Mouse (Mus musculus) ovary, adult 18-20 months (tissue): ENCODE results near the gene Lrp5.

Source experiments
- DNase-seq: peaks from one replicate; pipeline ENCODE4 v3.0.0; 2022; ENCODE audit warnings: low spot score, mixed read lengths

Lrp5 gene

DNA sequence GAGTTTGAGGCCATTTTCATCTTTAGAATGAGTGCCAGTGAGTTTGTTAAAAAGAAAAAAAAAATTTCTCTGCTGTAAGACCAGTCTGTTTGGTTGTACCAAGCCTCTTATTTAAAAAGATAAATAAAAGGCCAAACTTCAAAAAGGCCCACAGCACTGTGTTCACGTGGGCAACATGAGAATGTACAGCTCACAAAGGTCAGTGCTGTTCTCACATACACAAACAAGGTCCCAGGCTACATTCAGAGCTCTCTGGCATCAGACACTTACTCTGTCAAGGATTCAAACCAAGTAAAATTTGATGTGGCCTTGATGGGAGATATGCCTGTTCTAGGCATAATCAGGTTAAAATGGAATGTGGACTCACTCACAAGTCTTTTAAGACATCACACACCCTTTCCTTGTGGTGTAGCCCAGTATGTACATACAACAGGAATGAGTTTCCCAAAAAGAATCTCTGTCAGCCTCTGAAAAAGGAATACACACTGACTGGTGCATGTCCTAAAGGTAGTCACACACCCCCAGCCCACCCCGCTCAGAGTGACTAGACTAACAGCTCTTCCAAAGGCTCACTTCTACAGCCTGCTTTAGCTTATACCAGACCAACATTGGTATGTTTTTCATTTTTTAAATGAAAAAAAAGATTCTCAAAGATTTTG, 130.1 kb downstream of the Lrp5 start:
- no peak for DNase-seq

DNA sequence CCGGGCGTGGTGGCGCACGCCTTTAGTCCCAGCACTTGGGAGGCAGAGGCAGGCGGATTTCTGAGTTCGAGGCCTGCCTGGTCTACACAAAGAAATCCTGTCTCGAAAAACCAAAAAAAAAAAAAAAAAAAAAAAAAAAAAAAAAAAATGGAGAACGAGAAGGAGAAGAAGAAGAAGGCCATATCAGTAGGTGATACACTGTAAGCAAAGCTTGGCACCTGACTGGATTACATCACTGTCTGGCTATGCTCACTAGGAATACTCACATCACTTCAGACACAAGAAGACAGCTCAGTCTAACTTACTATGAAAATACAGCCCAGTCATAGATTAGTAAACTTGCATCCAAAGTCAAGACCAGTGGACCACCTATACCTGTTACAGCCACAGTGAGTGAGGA, 131.6 kb downstream of the Lrp5 start:
- DNase-seq: no peak

GRCm38 (mm10) chr19:3551573-3552159, 134.7 kb downstream of the Lrp5 start:
- no peak for DNase-seq

GRCm38 (mm10) chr19:3550101-3550500, 136.3 kb downstream of the Lrp5 start:
- DNase-seq: no peak

GRCm38 (mm10) chr19:3549263-3549662, 137.1 kb downstream of the Lrp5 start:
- no peak for DNase-seq

DNA sequence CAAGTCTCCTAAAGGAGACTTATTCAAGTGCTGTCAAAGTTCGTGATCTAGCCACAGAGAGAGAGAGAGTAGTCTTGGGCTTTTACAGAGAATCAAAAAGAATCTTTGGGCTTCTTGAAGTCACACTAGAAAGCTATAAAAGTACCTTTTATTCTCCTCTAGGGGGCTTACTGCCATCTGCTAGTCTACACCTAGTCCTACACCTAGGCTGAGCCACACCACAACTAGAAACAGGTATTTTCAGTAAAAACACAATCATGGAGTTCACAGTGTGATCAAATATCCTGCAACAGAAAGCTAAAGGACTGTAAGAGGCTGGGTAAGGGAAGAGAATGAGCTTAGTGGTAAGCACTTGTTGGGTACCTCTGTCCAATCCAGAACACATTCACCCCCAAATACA, 138.1 kb downstream of the Lrp5 start:
- DNase-seq: no peak

- DNase-seq: no peak
These were observed 141.4 kb downstream of the Lrp5 start for GRCm38 (mm10) chr19:3544995-3545394.

- no peak for DNase-seq
These were observed 143.8 kb downstream of the Lrp5 start for GRCm38 (mm10) chr19:3542591-3542990.

GRCm38 (mm10) chr19:3540997-3541396, 145.4 kb downstream of the Lrp5 start:
- DNase-seq: no peak

DNA sequence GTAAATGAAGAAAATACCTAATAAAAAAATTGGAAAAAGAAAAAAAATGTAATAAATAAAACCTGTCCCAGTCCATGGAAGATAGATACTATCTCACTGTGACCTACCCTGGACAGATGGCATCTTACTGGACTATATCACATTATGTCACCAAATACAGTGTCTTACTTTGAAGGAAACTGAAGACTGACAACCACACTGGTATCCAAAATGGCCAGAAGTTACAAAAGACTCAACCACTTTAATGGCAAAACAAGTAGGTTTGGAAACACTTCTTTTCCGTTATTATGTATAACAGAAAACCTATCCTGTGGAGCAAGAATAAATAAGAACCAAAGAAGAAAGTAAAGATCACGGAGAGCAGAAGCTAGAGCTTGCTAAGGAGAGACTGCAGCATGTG, 146.1 kb downstream of the Lrp5 start:
- no peak for DNase-seq

DNA sequence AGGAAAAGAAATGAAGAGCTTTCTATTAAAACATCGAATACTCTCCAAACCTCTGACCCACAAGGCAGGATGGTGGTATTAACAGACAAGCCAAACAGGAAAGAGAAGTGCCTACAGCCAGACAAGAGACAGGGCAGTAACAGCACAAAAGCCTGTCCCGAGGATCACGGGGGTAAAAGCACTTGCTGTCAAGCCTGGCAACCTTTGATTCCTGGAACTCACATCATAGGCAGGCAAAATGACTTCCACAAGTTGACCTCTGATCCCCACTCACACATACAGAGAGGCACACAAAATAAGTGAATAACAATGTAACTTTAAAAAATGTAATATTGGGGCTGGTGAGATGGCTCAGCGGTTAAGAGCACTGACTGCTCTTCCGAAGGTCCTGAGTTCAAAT, 146.9 kb downstream of the Lrp5 start:
- DNase-seq: no peak

- no peak for DNase-seq
These were observed 148.7 kb downstream of the Lrp5 start for GRCm38 (mm10) chr19:3537658-3538057.

GRCm38 (mm10) chr19:3534945-3535344, 151.4 kb downstream of the Lrp5 start:
- no peak for DNase-seq
